Mouse (Mus musculus): ENCODE data around the gene Acaca.

- TF ChIP-seq POLR2A (IDR thresholded peaks at IDR 0.05; ENCODE audit: extremely low read depth, insufficient read depth, low read length) (no peak), CTCF (IDR thresholded peaks at IDR 0.05; ENCODE audit: extremely low read depth, insufficient read depth, low read length) (no peak)
Measured at GRCm38 (mm10) chr11:84365313-84365712, 235.8 kb downstream of the Acaca start.

Data from cortical plate, adult 2 months (tissue).